Mouse (Mus musculus): ENCODE data around the gene Neurod2. TPM values are rescaled to one million over a fixed set of nuclear protein-coding genes. Genes with fewer than 3 reads are reported as not detected.
A peak's percentile ranks its signal among the peaks of the same experiment; 100 is the strongest.

Neurod2 gene
- polyA plus RNA-seq, 1 experiment from 2014 or later = 0.10 TPM

GRCm38 (mm10) chr11:98339071-98339501 is 9.6 kb upstream of the Neurod2 start:
- H3K4me1 ChIP-seq (replicated peaks; ENCODE audit: control insufficient read depth, insufficient read depth, low read length) = peaks cover 19% of the 10 kb centered on the region
- H3K4me2 ChIP-seq = peak overlapping the region; percentile 67
- no peak for ATAC-seq (replicated peaks; ENCODE audit: low FRiP score)
- H3K9me3 ChIP-seq (ENCODE audit: control insufficient read depth, low read length) = no peaks in the 10 kb centered on the region
- no peak overlapping the region for H3K9ac ChIP-seq (ENCODE audit: low read depth, low read length)
- WGBS = under 1% methylated on average over 19 of the region's 19 CpGs
- peaks cover 89% of the 10 kb centered on the region for H3K27me3 ChIP-seq (replicated peaks; ENCODE audit: control insufficient read depth, insufficient read depth, low read length)
- no peaks in the 10 kb centered on the region for H3K36me3 ChIP-seq (ENCODE audit: control insufficient read depth, insufficient read depth, low read length)
- DNase-seq (ENCODE audit: low spot score) = no peak
- H3K27ac ChIP-seq (ENCODE audit: low read depth, low read length) = no peak overlapping the region
- peak overlapping the region; percentile 49 for H3K4me3 ChIP-seq (ENCODE audit: low read depth, low read length)

GRCm38 (mm10) chr11:98338507-98338961 is 9.1 kb upstream of the Neurod2 start:
- 1% methylated on average over 39 of the region's 57 CpGs for WGBS
- no peak overlapping the region for H3K9ac ChIP-seq (ENCODE audit: low read depth, low read length)
- H3K4me3 ChIP-seq (ENCODE audit: low read depth, low read length) = peak overlapping the region; percentile 49
- DNase-seq (ENCODE audit: low spot score) = no peak
- no peak overlapping the region for H3K27ac ChIP-seq (ENCODE audit: low read depth, low read length)
- peaks cover 89% of the 10 kb centered on the region for H3K27me3 ChIP-seq (replicated peaks; ENCODE audit: control insufficient read depth, insufficient read depth, low read length)
- ATAC-seq (replicated peaks; ENCODE audit: low FRiP score) = no peak
- H3K4me1 ChIP-seq (replicated peaks; ENCODE audit: control insufficient read depth, insufficient read depth, low read length) = peaks cover 19% of the 10 kb centered on the region
- H3K4me2 ChIP-seq = peak overlapping the region; percentile 67
- H3K36me3 ChIP-seq (ENCODE audit: control insufficient read depth, insufficient read depth, low read length) = no peaks in the 10 kb centered on the region
- no peaks in the 10 kb centered on the region for H3K9me3 ChIP-seq (ENCODE audit: control insufficient read depth, low read length)

DNA sequence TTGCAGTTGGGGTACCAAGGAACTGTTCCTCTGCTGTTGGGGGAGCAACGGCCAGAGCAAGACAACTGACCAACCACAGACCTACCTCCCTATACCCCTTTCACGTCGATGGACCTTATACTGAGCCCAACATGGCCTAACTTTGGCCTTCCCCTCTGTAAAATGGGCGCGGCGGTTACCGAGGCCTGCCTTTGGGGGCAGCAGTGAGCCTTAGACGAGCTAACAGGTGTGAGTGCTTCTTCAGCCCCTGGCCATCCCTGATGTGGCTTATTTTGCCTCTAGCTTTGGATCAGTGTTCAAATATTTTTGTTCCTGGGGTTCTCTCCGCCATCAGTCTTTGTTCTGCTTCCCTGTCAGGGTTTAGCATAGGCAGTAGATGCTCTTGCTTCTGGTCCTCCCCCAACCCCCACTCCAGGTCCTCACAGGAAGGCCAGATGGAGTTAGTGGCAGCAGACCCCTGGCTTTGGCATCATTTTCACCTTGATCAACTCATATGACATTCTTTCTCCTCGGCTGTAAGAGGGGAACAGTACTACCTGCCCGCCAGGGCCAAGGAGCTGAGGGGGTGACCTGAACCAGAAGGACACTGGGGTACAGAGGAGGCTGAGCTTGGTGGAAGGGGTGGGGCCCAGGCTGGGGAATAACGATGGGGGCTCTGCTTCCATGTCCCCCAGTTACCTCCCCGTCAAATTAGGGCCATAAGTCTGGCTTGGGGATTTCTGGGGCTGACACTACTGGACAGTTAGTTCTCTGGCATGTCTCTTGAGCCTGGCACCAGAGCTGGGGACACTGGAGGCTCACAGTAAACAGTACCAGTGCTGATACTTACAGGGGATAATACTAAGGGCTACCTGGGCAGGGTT is 7.0 kb upstream of the Neurod2 start:
- Histone ChIP-seq H3K4me1 (replicated peaks; ENCODE audit: control insufficient read depth, insufficient read depth, low read length) (peaks cover 15% of the 10 kb centered on the region), H3K4me2 (no peak overlapping the region), H3K9me3 (ENCODE audit: control insufficient read depth, low read length) (no peaks in the 10 kb centered on the region), H3K4me3 (ENCODE audit: low read depth, low read length) (no peak overlapping the region), H3K27me3 (replicated peaks; ENCODE audit: control insufficient read depth, insufficient read depth, low read length) (peaks cover 98% of the 10 kb centered on the region), H3K9ac (ENCODE audit: low read depth, low read length) (no peak overlapping the region), H3K27ac (ENCODE audit: low read depth, low read length) (no peak overlapping the region), H3K36me3 (ENCODE audit: control insufficient read depth, insufficient read depth, low read length) (no peaks in the 10 kb centered on the region)
- 17% methylated on average over 13 of the region's 13 CpGs for WGBS
- DNase-seq (ENCODE audit: low spot score) = no peak
- ATAC-seq (replicated peaks; ENCODE audit: low FRiP score) = no peak

DNA sequence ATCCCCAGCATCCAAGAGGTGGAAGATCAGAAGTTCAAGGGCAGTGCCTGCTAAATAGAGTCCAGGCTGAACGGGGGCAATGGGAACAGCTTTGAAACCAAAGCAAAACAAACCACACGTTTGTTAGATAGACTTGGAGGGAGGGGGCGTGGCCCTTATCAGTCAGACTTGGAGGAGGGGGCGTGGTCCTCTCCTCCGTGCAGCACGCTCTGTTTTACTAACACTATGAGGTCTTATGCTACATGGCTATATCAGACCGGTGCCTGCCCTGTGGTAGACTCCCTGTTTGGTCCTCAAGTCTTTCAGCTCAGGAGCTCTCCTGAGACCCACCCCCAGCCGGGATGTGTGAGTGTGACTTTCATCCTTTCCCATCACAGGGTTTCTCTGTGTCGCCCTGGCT is 5.8 kb upstream of the Neurod2 start:
- Histone ChIP-seq H3K9ac (ENCODE audit: low read depth, low read length) (no peak overlapping the region), H3K4me3 (ENCODE audit: low read depth, low read length) (no peak overlapping the region), H3K27ac (ENCODE audit: low read depth, low read length) (no peak overlapping the region), H3K4me2 (no peak overlapping the region), H3K36me3 (ENCODE audit: control insufficient read depth, insufficient read depth, low read length) (no peaks in the 10 kb centered on the region), H3K9me3 (ENCODE audit: control insufficient read depth, low read length) (no peaks in the 10 kb centered on the region), H3K27me3 (replicated peaks; ENCODE audit: control insufficient read depth, insufficient read depth, low read length) (peaks cover 100% of the 10 kb centered on the region), H3K4me1 (replicated peaks; ENCODE audit: control insufficient read depth, insufficient read depth, low read length) (peaks cover 15% of the 10 kb centered on the region)
- ATAC-seq (replicated peaks; ENCODE audit: low FRiP score) (no peak), DNase-seq (ENCODE audit: low spot score) (no peak)
- WGBS = 8% methylated on average over 9 of the region's 9 CpGs

DNA sequence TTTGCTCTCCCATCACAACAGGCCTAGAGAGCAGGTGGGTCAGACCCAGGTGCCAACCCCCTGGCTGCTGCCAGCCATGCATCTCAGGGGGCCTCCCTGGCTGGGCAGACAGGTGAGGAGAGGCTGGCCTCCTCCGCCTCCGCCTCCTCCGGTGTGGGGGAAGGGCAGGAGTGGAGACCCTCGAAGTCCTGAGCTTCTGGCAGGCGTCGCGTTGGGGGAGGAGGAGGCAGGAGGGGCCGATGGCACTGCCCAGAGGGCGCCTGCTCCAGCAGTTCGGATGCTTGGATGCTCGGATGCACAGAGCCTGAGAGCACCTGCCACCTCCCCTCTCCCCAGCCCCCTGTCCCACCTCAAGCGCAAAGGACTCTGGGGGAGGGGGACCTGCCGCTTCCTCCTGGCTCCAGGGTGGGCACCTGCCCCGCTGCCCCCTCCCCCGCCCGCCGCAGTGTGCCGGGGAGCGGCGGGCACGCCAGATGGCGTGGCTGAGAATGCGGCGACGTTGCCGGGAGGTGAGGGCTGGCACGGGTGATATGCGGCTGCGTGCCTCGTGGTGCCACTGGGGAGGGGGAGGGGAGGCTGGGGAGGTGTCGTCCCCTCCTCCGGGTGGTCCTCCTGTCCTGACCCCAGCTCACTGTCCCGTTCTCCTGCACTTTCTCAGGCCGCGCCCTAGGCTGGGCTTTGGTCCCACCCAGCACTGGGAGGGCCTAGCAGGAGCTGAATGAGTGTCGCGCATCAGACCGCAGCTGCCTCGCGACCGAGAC is 4.7 kb upstream of the Neurod2 start:
- Histone ChIP-seq H3K9ac (ENCODE audit: low read depth, low read length) (no peak overlapping the region), H3K4me1 (replicated peaks; ENCODE audit: control insufficient read depth, insufficient read depth, low read length) (peaks cover 15% of the 10 kb centered on the region), H3K27ac (ENCODE audit: low read depth, low read length) (no peak overlapping the region), H3K27me3 (replicated peaks; ENCODE audit: control insufficient read depth, insufficient read depth, low read length) (peaks cover 100% of the 10 kb centered on the region), H3K4me2 (peak overlapping the region; percentile 10; the same call in 1 of the 2 replicates), H3K4me3 (ENCODE audit: low read depth, low read length) (no peak overlapping the region), H3K9me3 (ENCODE audit: control insufficient read depth, low read length) (no peaks in the 10 kb centered on the region), H3K36me3 (ENCODE audit: control insufficient read depth, insufficient read depth, low read length) (no peaks in the 10 kb centered on the region)
- ATAC-seq (replicated peaks; ENCODE audit: low FRiP score) (no peak; the same call in 1 of the 2 replicates), DNase-seq (ENCODE audit: low spot score) (no peak)
- 8% methylated on average over 34 of the region's 41 CpGs for WGBS

DNA sequence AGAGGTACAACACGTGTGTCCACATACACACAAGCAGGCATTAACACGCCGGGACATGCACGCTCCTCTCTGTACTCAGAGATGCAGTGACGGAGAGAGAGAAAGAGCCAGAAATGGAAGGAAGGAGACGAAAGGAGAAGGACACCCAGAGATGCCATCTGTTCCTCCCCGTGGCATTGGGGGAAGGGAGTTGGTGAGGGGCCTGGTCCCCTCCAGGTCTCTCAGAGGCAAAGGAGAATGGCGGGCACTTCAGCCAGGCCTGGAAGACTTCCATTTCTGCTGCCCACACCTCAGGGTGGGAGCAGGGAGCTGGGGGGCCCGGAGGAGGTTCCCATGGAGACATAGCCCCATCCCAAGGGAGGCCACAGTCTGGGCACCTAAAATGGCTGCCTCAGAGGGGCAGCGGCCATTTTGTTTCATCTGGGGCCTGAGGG is 3.8 kb upstream of the Neurod2 start:
- Histone ChIP-seq H3K4me1 (replicated peaks; ENCODE audit: control insufficient read depth, insufficient read depth, low read length) (peaks cover 9% of the 10 kb centered on the region), H3K27ac (ENCODE audit: low read depth, low read length) (no peak overlapping the region), H3K4me2 (no peak overlapping the region), H3K27me3 (replicated peaks; ENCODE audit: control insufficient read depth, insufficient read depth, low read length) (peaks cover 100% of the 10 kb centered on the region), H3K36me3 (ENCODE audit: control insufficient read depth, insufficient read depth, low read length) (no peaks in the 10 kb centered on the region), H3K4me3 (ENCODE audit: low read depth, low read length) (no peak overlapping the region), H3K9ac (ENCODE audit: low read depth, low read length) (no peak overlapping the region), H3K9me3 (ENCODE audit: control insufficient read depth, low read length) (no peaks in the 10 kb centered on the region)
- WGBS = 71% methylated on average over 10 of the region's 10 CpGs
- no peak for ATAC-seq (replicated peaks; ENCODE audit: low FRiP score)
- no peak for DNase-seq (ENCODE audit: low spot score)

DNA sequence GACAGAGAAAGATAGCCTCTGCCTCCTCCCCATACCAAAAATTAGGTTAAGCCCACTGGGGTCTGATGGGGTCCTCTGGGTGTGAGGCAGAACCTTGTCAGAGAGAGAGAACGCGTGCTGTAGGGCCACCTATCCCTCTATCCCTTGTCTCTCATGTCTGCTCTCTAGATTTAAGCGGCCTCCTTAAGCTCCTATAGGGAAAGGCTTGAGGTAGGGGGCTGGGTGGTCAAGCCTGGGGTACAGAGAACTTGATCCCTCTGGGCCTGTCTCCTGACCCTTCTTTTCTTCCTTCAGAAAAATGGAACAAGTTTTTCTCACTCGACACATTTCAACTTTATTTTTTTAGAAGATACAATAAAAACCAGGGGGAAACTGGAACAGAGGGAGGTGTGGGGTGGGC is 3.4 kb upstream of the Neurod2 start:
- ATAC-seq (replicated peaks; ENCODE audit: low FRiP score) (no peak), DNase-seq (ENCODE audit: low spot score) (no peak)
- 75% methylated on average over 4 of the region's 4 CpGs for WGBS
- Histone ChIP-seq H3K9me3 (ENCODE audit: control insufficient read depth, low read length) (no peaks in the 10 kb centered on the region), H3K4me1 (replicated peaks; ENCODE audit: control insufficient read depth, insufficient read depth, low read length) (peaks cover 12% of the 10 kb centered on the region), H3K4me3 (ENCODE audit: low read depth, low read length) (no peak overlapping the region), H3K9ac (ENCODE audit: low read depth, low read length) (no peak overlapping the region), H3K36me3 (ENCODE audit: control insufficient read depth, insufficient read depth, low read length) (no peaks in the 10 kb centered on the region), H3K27ac (ENCODE audit: low read depth, low read length) (no peak overlapping the region), H3K4me2 (no peak overlapping the region), H3K27me3 (replicated peaks; ENCODE audit: control insufficient read depth, insufficient read depth, low read length) (peaks cover 100% of the 10 kb centered on the region)

DNA sequence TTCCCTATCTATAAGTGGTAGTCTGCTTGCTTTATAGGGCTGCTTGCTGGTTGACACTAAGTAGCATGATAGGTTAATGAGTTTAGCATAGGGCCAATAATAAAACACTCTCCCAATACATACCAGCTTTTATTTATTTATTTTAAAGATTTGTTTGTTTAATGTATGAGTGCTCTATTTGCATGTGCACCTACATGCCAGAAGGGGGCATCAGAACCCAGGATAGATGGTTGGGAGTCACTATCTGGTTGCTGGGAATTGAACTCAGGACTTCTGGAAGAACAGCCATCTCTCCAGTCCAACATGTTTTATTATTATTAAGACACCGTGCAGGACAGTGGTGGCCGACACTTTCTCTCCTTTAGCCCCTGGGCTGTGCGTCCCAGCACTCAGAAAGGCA is 2.7 kb upstream of the Neurod2 start:
- no peak for ATAC-seq (replicated peaks; ENCODE audit: low FRiP score)
- Histone ChIP-seq H3K4me2 (no peak overlapping the region), H3K36me3 (ENCODE audit: control insufficient read depth, insufficient read depth, low read length) (no peaks in the 10 kb centered on the region), H3K27ac (ENCODE audit: low read depth, low read length) (no peak overlapping the region), H3K27me3 (replicated peaks; ENCODE audit: control insufficient read depth, insufficient read depth, low read length) (peaks cover 100% of the 10 kb centered on the region), H3K4me3 (ENCODE audit: low read depth, low read length) (no peak overlapping the region), H3K4me1 (replicated peaks; ENCODE audit: control insufficient read depth, insufficient read depth, low read length) (peaks cover 12% of the 10 kb centered on the region), H3K9ac (ENCODE audit: low read depth, low read length) (no peak overlapping the region), H3K9me3 (ENCODE audit: control insufficient read depth, low read length) (no peaks in the 10 kb centered on the region)
- WGBS = 66% methylated on average over 3 of the region's 3 CpGs
- DNase-seq (ENCODE audit: low spot score) = no peak
